Mouse (Mus musculus) macrophage (primary cell): ENCODE data around the gene Proca1. TPM values are rescaled to one million over a fixed set of nuclear protein-coding genes. Genes with fewer than 3 reads are reported as not detected.

Source experiments
- H3K27ac ChIP-seq: fragments of 350-480 bp; formaldehyde crosslinking; 2 replicates; pipeline ENCODE4 v1.9.0; 2021
- H3K36me3 ChIP-seq: fragments of 350-480 bp; formaldehyde crosslinking; 2 replicates; pipeline ENCODE4 v1.9.0; 2021; ENCODE audit errors: inconsistent target
- H3K4me3 ChIP-seq: fragments of 350-480 bp; formaldehyde crosslinking; 2 replicates; pipeline ENCODE4 v1.9.0; 2021; ENCODE audit errors: inconsistent target
- H3K79me2 ChIP-seq: fragments of 350-480 bp; formaldehyde crosslinking; 2 replicates; pipeline ENCODE4 v1.9.0; 2021; ENCODE audit errors: inconsistent target
- WGBS: methylation state at CpG from one replicate; pipeline ENCODE4 v1.1.7; 2026; ENCODE audit warnings: inconsistent platforms; ENCODE audit not compliant: missing documents; 5-methylcytosine and 5-hydroxymethylcytosine counted together
- polyA plus RNA-seq: library from polyadenylated mRNA; stranded (reverse); fragments of 250-400 nt; gene quantifications from 3 replicates; pipeline ENCODE4 v1.2.4, GENCODE M21; 2018; ENCODE audit warnings: inconsistent platforms
- total RNA-seq, 78 experiments: library from RNA; depleted of rRNA; stranded (reverse); fragments of 250-400 nt; gene quantifications; 1 replicate in 9 of 78; 2 replicates in 24 of 78; 3 replicates in 43 of 78; 4 replicates in 2 of 78; pipeline ENCODE4 v1.2.4; 2018; ENCODE audit warnings: inconsistent platforms in 56 of 78

Proca1 gene
- under 1 TPM in 1 of 26 experiments, not detected in 25; 0.98 TPM for total RNA-seq (2018; cell fraction: chromatin; rRNA removed)
- under 1 TPM in 17 of 26 experiments, not detected in 9; 0.14 to 0.30 (median 0.23) TPM for total RNA-seq (2018; cell fraction: cytosol; rRNA removed)
- under 1 TPM in 1 of 26 experiments, not detected in 25; 0.60 TPM for total RNA-seq (2018; cell fraction: nucleus; rRNA removed)
- polyA plus RNA-seq = 0.16 to 0.43 TPM in 2 of 3 replicates, not detected in the other

GRCm38 (mm10) chr11:78193113-78193512, at the start of gene Proca1:
Gene Proca1 (plus strand): TSS chr11:78193392.
- no peak within 1 kb of the TSS for H3K4me3 ChIP-seq
- H3K27ac ChIP-seq = no peak within 1 kb of the TSS
- no peaks in the 10 kb centered on the region for H3K79me2 ChIP-seq
- WGBS = 91% methylated on average over 1 of the region's 1 CpGs
- H3K36me3 ChIP-seq = no peaks in the 10 kb centered on the region

GRCm38 (mm10) chr11:78143520-78143919, 49.7 kb upstream of the Proca1 start:
- Histone ChIP-seq H3K4me3 (no peak overlapping the region), H3K27ac (no peak overlapping the region), H3K36me3 (peaks cover 35% of the 10 kb centered on the region), H3K79me2 (peaks cover 39% of the 10 kb centered on the region)
- 85% methylated on average over 2 of the region's 2 CpGs for WGBS

DNA sequence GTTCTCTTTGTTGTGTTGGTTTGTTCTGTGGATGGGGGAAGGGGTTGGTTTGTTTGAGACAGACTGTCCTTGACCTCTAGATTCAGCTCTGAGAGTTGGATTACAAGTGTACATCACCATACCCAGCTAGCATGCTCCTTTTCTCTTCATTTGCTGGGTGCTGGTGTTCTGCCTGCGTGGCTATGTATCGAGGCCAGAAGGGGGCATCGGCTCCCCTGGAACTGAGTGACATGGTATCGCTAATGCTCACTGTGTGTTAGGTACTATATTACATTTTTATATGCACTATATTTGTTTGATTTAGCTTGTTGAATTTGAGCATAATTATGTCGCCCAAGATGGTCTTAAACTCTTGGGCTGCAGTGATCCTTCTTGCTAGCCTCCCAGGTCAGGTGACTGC, 47.0 kb upstream of the Proca1 start:
- WGBS = 98% methylated on average over 5 of the region's 5 CpGs
- Histone ChIP-seq H3K36me3 (peaks cover 45% of the 10 kb centered on the region), H3K4me3 (no peak overlapping the region)

DNA sequence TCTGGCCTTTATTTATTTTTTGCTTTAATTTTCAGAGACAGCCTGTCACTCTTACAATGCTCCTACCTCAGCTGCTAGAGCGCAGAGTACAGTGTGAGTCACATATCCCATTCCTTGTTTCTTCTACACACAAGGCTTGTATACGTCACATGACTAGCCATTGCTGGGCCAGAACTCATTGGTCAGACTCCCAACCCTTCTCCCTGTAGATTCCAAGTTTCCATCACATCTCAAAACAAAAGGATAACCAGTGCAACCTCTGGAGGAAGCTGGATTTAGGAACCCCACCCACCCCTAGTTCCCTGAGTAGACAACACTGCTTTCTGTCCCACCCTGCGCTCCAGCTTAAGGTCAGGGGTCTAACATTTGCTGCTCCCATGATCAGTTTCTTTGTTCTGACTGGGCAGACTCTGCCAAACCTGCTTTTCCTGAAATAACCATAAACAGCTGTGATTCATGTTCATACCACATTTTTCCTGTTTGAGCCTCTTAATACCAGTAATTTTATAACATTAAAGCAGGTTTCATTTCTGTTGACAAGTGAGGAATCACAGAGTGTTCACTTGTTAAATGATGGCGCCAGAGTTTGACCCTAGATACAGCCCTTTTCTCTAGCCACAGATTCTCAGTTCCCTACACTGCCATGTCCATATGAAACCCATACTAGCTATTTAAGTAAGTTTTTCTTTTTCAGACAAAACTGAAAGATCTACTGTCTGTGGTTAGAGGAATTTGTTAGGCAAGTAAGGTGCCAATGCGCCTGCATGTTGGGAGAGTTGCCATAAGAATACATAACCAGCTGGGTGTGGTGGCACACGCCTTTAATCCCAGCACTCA, 46.3 kb upstream of the Proca1 start:
- 85% methylated on average over 6 of the region's 6 CpGs for WGBS
- H3K4me3 ChIP-seq = no peak overlapping the region
- H3K79me2 ChIP-seq = peaks cover 5% of the 10 kb centered on the region; the same call in 1 of the 2 replicates
- H3K27ac ChIP-seq = no peak overlapping the region
- peaks cover 45% of the 10 kb centered on the region for H3K36me3 ChIP-seq

More for the DNA sequence above, 47.0 kb upstream of the Proca1 start:
- Histone ChIP-seq H3K27ac (no peak overlapping the region), H3K79me2 (peaks cover 12% of the 10 kb centered on the region; the same call in 1 of the 2 replicates)

- 40% methylated on average over 1 of the region's 1 CpGs for WGBS
- peaks cover 34% of the 10 kb centered on the region for H3K36me3 ChIP-seq
- H3K27ac ChIP-seq = no peak overlapping the region
- H3K4me3 ChIP-seq = no peak overlapping the region
- no peaks in the 10 kb centered on the region for H3K79me2 ChIP-seq
These were observed 42.0 kb upstream of the Proca1 start for GRCm38 (mm10) chr11:78151161-78151560.

GRCm38 (mm10) chr11:78152299-78153231, 40.6 kb upstream of the Proca1 start:
- H3K4me3 ChIP-seq = no peak overlapping the region
- H3K79me2 ChIP-seq = no peaks in the 10 kb centered on the region
- H3K27ac ChIP-seq = no peak overlapping the region
- H3K36me3 ChIP-seq = peaks cover 30% of the 10 kb centered on the region
- 93% methylated on average over 9 of the region's 9 CpGs for WGBS

- Histone ChIP-seq H3K27ac (no peak overlapping the region), H3K36me3 (peaks cover 21% of the 10 kb centered on the region), H3K79me2 (no peaks in the 10 kb centered on the region), H3K4me3 (no peak overlapping the region)
- 89% methylated on average over 13 of the region's 13 CpGs for WGBS
These were observed 39.4 kb upstream of the Proca1 start for GRCm38 (mm10) chr11:78153778-78154177.

GRCm38 (mm10) chr11:78155674-78156073, 37.5 kb upstream of the Proca1 start:
- H3K36me3 ChIP-seq = peaks cover 12% of the 10 kb centered on the region; the same call in 1 of the 2 replicates
- WGBS = 98% methylated on average over 5 of the region's 5 CpGs
- H3K4me3 ChIP-seq = no peak overlapping the region
- no peak overlapping the region for H3K27ac ChIP-seq
- H3K79me2 ChIP-seq = no peaks in the 10 kb centered on the region

DNA sequence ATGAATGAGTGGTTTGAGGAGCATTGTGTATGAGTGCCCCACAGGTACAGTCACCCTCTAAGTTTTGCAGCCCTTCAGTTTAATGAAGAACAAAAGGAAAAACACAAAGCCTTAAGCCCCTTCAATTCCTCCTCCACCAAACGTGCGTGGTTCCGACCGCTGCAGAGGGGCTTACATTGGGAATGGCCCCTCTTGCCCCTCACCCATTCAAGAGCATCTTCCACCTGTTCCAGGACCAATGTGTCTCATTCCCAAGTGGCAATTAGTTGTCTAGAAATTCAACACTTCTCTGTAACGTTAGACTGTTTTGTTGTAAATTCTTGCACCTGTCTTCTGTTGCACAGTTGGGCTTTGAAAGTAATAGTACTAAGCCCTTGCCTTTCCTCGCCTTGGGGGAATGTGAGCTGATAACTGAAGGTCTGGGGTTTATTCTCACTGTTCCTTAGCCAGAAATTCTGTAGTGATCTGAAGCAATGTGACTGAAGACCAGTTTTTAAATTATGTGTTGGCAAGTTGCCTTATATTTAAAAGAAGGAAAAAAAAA, 37.0 kb upstream of the Proca1 start:
- peaks cover 12% of the 10 kb centered on the region; the same call in 1 of the 2 replicates for H3K36me3 ChIP-seq
- no peak overlapping the region for H3K4me3 ChIP-seq
- WGBS = 87% methylated on average over 6 of the region's 6 CpGs
- H3K27ac ChIP-seq = no peak overlapping the region
- H3K79me2 ChIP-seq = no peaks in the 10 kb centered on the region

DNA sequence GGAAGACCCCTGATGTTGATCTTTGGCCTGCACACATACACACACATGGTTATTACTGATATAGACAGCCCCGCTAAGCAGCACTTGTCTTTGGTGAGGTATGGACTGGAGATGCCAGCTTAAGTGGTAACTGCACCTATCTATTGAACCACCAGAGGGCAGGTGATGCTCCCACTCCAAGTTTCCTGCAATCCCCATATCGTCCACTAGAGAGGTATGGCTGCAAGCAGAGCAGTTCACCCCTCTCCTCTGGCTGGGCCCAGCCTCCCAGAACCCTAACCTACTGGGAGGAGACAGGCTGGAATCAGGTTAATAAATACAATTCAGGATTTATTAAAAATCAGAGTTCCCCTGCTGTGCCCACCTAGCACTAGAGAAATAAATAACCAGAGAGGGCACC, 34.1 kb upstream of the Proca1 start:
- Histone ChIP-seq H3K4me3 (no peak overlapping the region), H3K27ac (no peak overlapping the region), H3K36me3 (peaks cover 11% of the 10 kb centered on the region; the same call in 1 of the 2 replicates), H3K79me2 (no peaks in the 10 kb centered on the region)
- 46% methylated on average over 2 of the region's 2 CpGs for WGBS

GRCm38 (mm10) chr11:78159557-78159956, 33.6 kb upstream of the Proca1 start:
- H3K36me3 ChIP-seq = peaks cover 6% of the 10 kb centered on the region; the same call in 1 of the 2 replicates
- no peak overlapping the region for H3K27ac ChIP-seq
- H3K4me3 ChIP-seq = no peak overlapping the region
- 96% methylated on average over 6 of the region's 7 CpGs for WGBS
- no peaks in the 10 kb centered on the region for H3K79me2 ChIP-seq

DNA sequence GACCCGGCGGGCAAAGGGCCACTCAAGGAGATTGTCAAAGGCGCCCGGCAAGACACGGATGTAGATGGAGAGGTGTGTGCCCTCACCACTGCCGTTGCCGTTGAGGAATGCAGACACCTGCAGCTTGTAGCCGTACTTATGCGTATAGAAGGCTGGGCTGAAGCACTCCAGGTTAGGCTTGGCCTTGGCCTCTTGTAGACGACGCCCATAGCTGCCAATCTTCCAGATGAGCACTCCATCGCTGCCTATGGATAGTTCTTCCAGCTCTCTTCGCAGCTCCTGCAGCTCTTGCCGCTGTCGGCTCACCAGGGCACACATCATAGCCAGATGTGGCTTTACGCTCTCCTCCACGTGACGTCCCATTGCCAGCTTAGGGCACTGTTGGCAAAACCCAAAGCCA, 33.0 kb upstream of the Proca1 start:
- Histone ChIP-seq H3K27ac (no peak overlapping the region), H3K79me2 (no peaks in the 10 kb centered on the region), H3K36me3 (peaks cover under 1% of the 10 kb centered on the region; the same call in 1 of the 2 replicates), H3K4me3 (no peak overlapping the region)
- WGBS = 94% methylated on average over 18 of the region's 18 CpGs

GRCm38 (mm10) chr11:78160675-78161074, 32.5 kb upstream of the Proca1 start:
- no peaks in the 10 kb centered on the region for H3K36me3 ChIP-seq
- WGBS = 90% methylated on average over 3 of the region's 3 CpGs
- no peak overlapping the region for H3K27ac ChIP-seq
- no peaks in the 10 kb centered on the region for H3K79me2 ChIP-seq
- no peak overlapping the region for H3K4me3 ChIP-seq

DNA sequence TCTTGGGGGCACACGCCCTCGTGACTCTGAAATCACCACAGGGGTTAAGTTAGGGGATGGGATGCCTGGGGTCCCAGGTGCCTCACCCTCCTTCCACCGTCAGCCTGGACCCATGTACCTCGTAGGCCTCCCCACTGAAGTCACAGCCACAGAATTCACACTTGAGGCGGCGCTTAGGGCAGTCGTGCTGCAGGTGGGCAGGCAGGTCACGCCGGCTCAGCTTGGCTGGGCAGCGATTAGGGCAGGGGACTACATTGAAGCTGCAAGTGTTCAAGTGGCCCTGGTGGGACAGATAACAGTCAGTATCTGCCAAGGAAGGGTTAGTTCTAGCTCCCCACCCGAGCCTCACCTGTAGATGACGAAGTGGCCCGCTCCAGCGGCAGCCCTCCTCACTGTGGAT, 32.0 kb upstream of the Proca1 start:
- H3K36me3 ChIP-seq = no peaks in the 10 kb centered on the region
- H3K4me3 ChIP-seq = no peak overlapping the region
- 97% methylated on average over 14 of the region's 14 CpGs for WGBS

More for the DNA sequence above, 32.0 kb upstream of the Proca1 start:
- Histone ChIP-seq H3K27ac (no peak overlapping the region), H3K79me2 (no peaks in the 10 kb centered on the region)
